8 mouse cellular contexts compared by ENCODE assay signal in genomic region chr11:115514238-115514663, GRCm38 (mm10). TPM values are rescaled to one million over a fixed set of nuclear protein-coding genes. Genes with fewer than 3 reads are reported as not detected.
A peak's percentile ranks its signal among the peaks of the same experiment; 100 is the strongest.
DNase-seq lines count a peak whose midpoint lies in the region; ATAC-seq and TF ChIP-seq lines count a peak whose summit lies in the region.

Jpt1 (minus strand) TSS chr11:115514387.

- no peaks in the 10 kb centered on the region for H3K9me3 ChIP-seq in CH12.LX (replicated peaks; ENCODE audit: low read length)
- no peaks in the 10 kb centered on the region for H3K9me3 ChIP-seq in forebrain, embryonic 11.5 days (ENCODE audit: control insufficient read depth, low read length)
- H3K9me3 ChIP-seq in heart, embryonic 16.5 days (replicated peaks; ENCODE audit: control insufficient read depth, low read length): no peaks in the 10 kb centered on the region
- H3K9me3 ChIP-seq in liver, embryonic 15.5 days (replicated peaks): no peaks in the 10 kb centered on the region
- H3K9me3 ChIP-seq in neural tube, embryonic 12.5 days: no peaks in the 10 kb centered on the region

- H3K79me2 ChIP-seq in CH12.LX (replicated peaks; ENCODE audit: control insufficient read depth, extremely low read depth, insufficient read depth, poor library complexity, severe bottlenecking): peaks cover 49% of the 10 kb centered on the region

- no peak for TF ChIP-seq EP300 in CH12.LX (IDR thresholded peaks at IDR 0.05; ENCODE audit: low read length)

- DNase-seq in CH12.LX (ENCODE audit: extremely low read depth): peak; percentile 99
- peak; percentile 92 for DNase-seq in c-Kit-positive CD71-positive TER-119-negative erythroid progenitor cells, embryonic 14.5 days (ENCODE audit: low read depth)
- DNase-seq in forebrain, embryonic 11.5 days (ENCODE audit: low spot score): peak; percentile 97
- peak; percentile 97 to 98 for DNase-seq in kidney, postnatal 36 days
- DNase-seq in telencephalon, adult 2 months (ENCODE audit: low read depth, low spot score): peak; percentile 92

- in situ Hi-C loops in CH12.LX (cut with MboI; ENCODE audit: low pct_ligation_motif_present, low pct_unique_long_range_greater_than_20kb, low sequenced_read_pairs): no loop called here

- ATAC-seq in forebrain, embryonic 11.5 days (replicated peaks; ENCODE audit: low FRiP score): peak; percentile 98
- peak; percentile 97 for ATAC-seq in heart, embryonic 16.5 days (replicated peaks; ENCODE audit: extremely low read depth, insufficient read depth, low FRiP score)
- ATAC-seq in liver, embryonic 15.5 days (ENCODE audit: insufficient read depth): peak; percentile 82
- peak; percentile 95 for ATAC-seq in neural tube, embryonic 12.5 days (ENCODE audit: low FRiP score, low read depth)

- H3K36me3 ChIP-seq in CH12.LX (replicated peaks in 1 of 2; ENCODE audit: control insufficient read depth in 1 of 2, insufficient read depth in 1 of 2, low read length in 1 of 2): peaks cover 0 to 16% of the 10 kb centered on the region in 2 experiments
- no peaks in the 10 kb centered on the region for H3K36me3 ChIP-seq in forebrain, embryonic 11.5 days (ENCODE audit: control insufficient read depth, insufficient read depth, low read length)
- no peaks in the 10 kb centered on the region for H3K36me3 ChIP-seq in heart, embryonic 16.5 days (ENCODE audit: control insufficient read depth, insufficient read depth)
- no peaks in the 10 kb centered on the region for H3K36me3 ChIP-seq in liver, embryonic 15.5 days (replicated peaks)
- no peaks in the 10 kb centered on the region for H3K36me3 ChIP-seq in neural tube, embryonic 12.5 days

- H3K27me3 ChIP-seq in CH12.LX (replicated peaks): no peaks in the 10 kb centered on the region
- no peaks in the 10 kb centered on the region for H3K27me3 ChIP-seq in forebrain, embryonic 11.5 days (ENCODE audit: control insufficient read depth, insufficient read depth, low read length)
- no peaks in the 10 kb centered on the region for H3K27me3 ChIP-seq in heart, embryonic 16.5 days (ENCODE audit: control insufficient read depth, insufficient read depth, low read length)
- H3K27me3 ChIP-seq in liver, embryonic 15.5 days: no peaks in the 10 kb centered on the region
- no peaks in the 10 kb centered on the region for H3K27me3 ChIP-seq in neural tube, embryonic 12.5 days (replicated peaks)

- TF ChIP-seq CTCF in CH12.LX (conservative IDR thresholded peaks at IDR 0.05 in 1 of 2, IDR thresholded peaks at IDR 0.05 in 1 of 2; ENCODE audit: low read depth in 2 of 2, low read length in 2 of 2): no peak

- H3K4me3 ChIP-seq in CH12.LX (replicated peaks in 1 of 3; ENCODE audit: low read depth in 2 of 3, low read length in 2 of 3, poor library complexity in 1 of 3): peak within 1 kb of the TSS; percentile 84 to 96 (median 96)
- peak within 1 kb of the TSS; percentile 99 for H3K4me3 ChIP-seq in forebrain, embryonic 11.5 days (ENCODE audit: low read depth, low read length)
- peak within 1 kb of the TSS; percentile 93 for H3K4me3 ChIP-seq in heart, embryonic 16.5 days (ENCODE audit: low read length)
- peak within 1 kb of the TSS; percentile 91 for H3K4me3 ChIP-seq in liver, embryonic 15.5 days (replicated peaks)
- peak within 1 kb of the TSS; percentile 95 for H3K4me3 ChIP-seq in neural tube, embryonic 12.5 days

- dilution Hi-C loops in CH12.LX (cut with MboI; ENCODE audit: extremely low pct_ligation_motif_present, extremely low pct_unique_long_range_greater_than_20kb, low sequenced_read_pairs): no loop called here

- peaks cover 24 to 60% of the 10 kb centered on the region in 2 experiments for H3K4me1 ChIP-seq in CH12.LX (ENCODE audit: control insufficient read depth in 1 of 2, insufficient read depth in 2 of 2)
- peaks cover 18% of the 10 kb centered on the region for H3K4me1 ChIP-seq in forebrain, embryonic 11.5 days (replicated peaks; ENCODE audit: control insufficient read depth, insufficient read depth, low read length)
- peaks cover 43% of the 10 kb centered on the region for H3K4me1 ChIP-seq in heart, embryonic 16.5 days (ENCODE audit: control insufficient read depth, insufficient read depth, low read length)
- peaks cover 51% of the 10 kb centered on the region for H3K4me1 ChIP-seq in liver, embryonic 15.5 days (replicated peaks)
- peaks cover 33% of the 10 kb centered on the region for H3K4me1 ChIP-seq in neural tube, embryonic 12.5 days

- peak within 1 kb of the TSS; percentile 99 for H3K4me2 ChIP-seq in CH12.LX (ENCODE audit: insufficient read depth, low read depth, poor library complexity, severe bottlenecking)
- peak within 1 kb of the TSS; percentile 87 for H3K4me2 ChIP-seq in forebrain, embryonic 11.5 days (ENCODE audit: low read depth, low read length, severe bottlenecking)
- H3K4me2 ChIP-seq in heart, embryonic 16.5 days (ENCODE audit: low read depth, low read length): peak within 1 kb of the TSS; percentile 94
- peak within 1 kb of the TSS; percentile 78 for H3K4me2 ChIP-seq in liver, embryonic 15.5 days
- peak within 1 kb of the TSS; percentile 90 for H3K4me2 ChIP-seq in neural tube, embryonic 12.5 days (replicated peaks)

- H3K27ac ChIP-seq in CH12.LX (ENCODE audit: insufficient read depth, low read depth): peak within 1 kb of the TSS; percentile 65
- H3K27ac ChIP-seq in forebrain, embryonic 11.5 days (ENCODE audit: low read depth, low read length): peak within 1 kb of the TSS; percentile 81
- peak within 1 kb of the TSS; percentile 90 for H3K27ac ChIP-seq in heart, embryonic 16.5 days (ENCODE audit: low read length)
- H3K27ac ChIP-seq in liver, embryonic 15.5 days (replicated peaks): peak within 1 kb of the TSS; percentile 89
- peak within 1 kb of the TSS; percentile 58 for H3K27ac ChIP-seq in neural tube, embryonic 12.5 days

- 0% methylated on average over 24 of the region's 24 CpGs for WGBS in forebrain, embryonic 11.5 days
- WGBS in heart, embryonic 16.5 days: 0% methylated on average over 24 of the region's 24 CpGs
- under 1% methylated on average over 24 of the region's 24 CpGs for WGBS in liver, embryonic 15.5 days (ENCODE audit: insufficient replicate concordance)
- under 1% methylated on average over 24 of the region's 24 CpGs for WGBS in neural tube, embryonic 12.5 days

- TF ChIP-seq RAD21 in CH12.LX (IDR thresholded peaks at IDR 0.05; ENCODE audit: low read depth, low read length): no peak

- TF ChIP-seq POLR2A in CH12.LX (IDR thresholded peaks at IDR 0.05; ENCODE audit: low read depth, low read length): peak; percentile 100

- H3K9ac ChIP-seq in CH12.LX (ENCODE audit: insufficient read depth, low read depth): peak within 1 kb of the TSS; percentile 90
- peak within 1 kb of the TSS; percentile 96 for H3K9ac ChIP-seq in forebrain, embryonic 11.5 days (ENCODE audit: low read length)
- H3K9ac ChIP-seq in heart, embryonic 16.5 days (ENCODE audit: low read length): peak within 1 kb of the TSS; percentile 98
- H3K9ac ChIP-seq in liver, embryonic 15.5 days: peak within 1 kb of the TSS; percentile 95
- peak within 1 kb of the TSS; percentile 99 for H3K9ac ChIP-seq in neural tube, embryonic 12.5 days

TF ChIP-seq in CH12.LX, 34 proteins besides CTCF, POLR2A, EP300 and RAD21 (continues in another document):
- TF ChIP-seq ELF1 (IDR thresholded peaks at IDR 0.05; ENCODE audit: low read depth, low read length) (peak; percentile 85), RCOR1 (conservative IDR thresholded peaks at IDR 0.05; ENCODE audit: low read depth, low read length) (peak; percentile 82; the same call in 1 of the 2 replicates), MXI1 (IDR thresholded peaks at IDR 0.05; ENCODE audit: low read depth, low read length) (peak; percentile 97), SIN3A (IDR thresholded peaks at IDR 0.05; ENCODE audit: low read length) (peak; percentile 96), CHD1 (IDR thresholded peaks at IDR 0.05; ENCODE audit: low read depth, low read length) (peak; percentile 55; the same call in 1 of the 2 replicates), NELFE (IDR thresholded peaks at IDR 0.05; ENCODE audit: low read depth, low read length) (peak; percentile 100), JUND (conservative IDR thresholded peaks at IDR 0.05; ENCODE audit: low read depth, low read length) (no peak), USF2 (conservative IDR thresholded peaks at IDR 0.05; ENCODE audit: low read depth, low read length) (no peak), UBTF (IDR thresholded peaks at IDR 0.05; ENCODE audit: low read depth, low read length) (0 out of 2 replicates have a peak, but pooled peaks have one; percentile 25), MAZ (IDR thresholded peaks at IDR 0.05; ENCODE audit: low read depth, low read length) (peak; percentile 68; the same call in 1 of the 2 replicates), POLR2AphosphoS2 (IDR thresholded peaks at IDR 0.05; ENCODE audit: low read depth, low read length) (peak; percentile 99), JUN (IDR thresholded peaks at IDR 0.05; ENCODE audit: insufficient read depth, low read depth, low read length) (no peak; the same call in 1 of the 2 replicates), ZKSCAN1 (IDR thresholded peaks at IDR 0.05; ENCODE audit: borderline replicate concordance, low read depth, low read length) (no peak), USF1 (IDR thresholded peaks at IDR 0.05; ENCODE audit: low read depth, low read length) (no peak), TBP (conservative IDR thresholded peaks at IDR 0.05; ENCODE audit: low read depth, low read length) (peak; percentile 99), MYC (IDR thresholded peaks at IDR 0.05; ENCODE audit: low read depth, low read length) (peak; percentile 73), KAT2A (IDR thresholded peaks at IDR 0.05; ENCODE audit: insufficient replicate concordance, low read length) (peak; percentile 70; the same call in 1 of the 2 replicates), GABPA (IDR thresholded peaks at IDR 0.05; ENCODE audit: insufficient replicate concordance, low read depth, low read length) (no peak), ZC3H11A (IDR thresholded peaks at IDR 0.05; ENCODE audit: low read depth, low read length) (no peak), NRF1 (IDR thresholded peaks at IDR 0.05; ENCODE audit: low read depth, low read length) (peak; percentile 80), CHD2 (IDR thresholded peaks at IDR 0.05; ENCODE audit: low read length) (peak; percentile 99), TCF12 (IDR thresholded peaks at IDR 0.05; ENCODE audit: low read depth, low read length) (peak; percentile 99), E2F4 (IDR thresholded peaks at IDR 0.05; ENCODE audit: insufficient replicate concordance, low read depth, low read length) (peak; percentile 87; the same call in 1 of the 2 replicates)

RNA-seq across cellular contexts. Expression of gene Jpt1, which starts in this region (rescaled TPM):
- 294 and 358 TPM in 2 replicates for total RNA-seq in CH12.LX (2012; rRNA removed)
- total RNA-seq in CH12.LX (2014; rRNA removed): 439 and 448 TPM in 2 replicates
- polyA plus RNA-seq in CH12.LX (2012; ENCODE audit: insufficient read length, low read depth): 432 and 479 TPM in 2 replicates
- polyA plus RNA-seq in forebrain, embryonic 11.5 days (2014; fragmentation: Nextera tagmentation; extraction: Ambion mirVana): 961 and 989 TPM in 2 replicates
- polyA plus RNA-seq in heart, embryonic 16.5 days (2015; fragmentation: Nextera tagmentation; extraction: Ambion mirVana): 523 and 525 TPM in 2 replicates
- 233 and 234 TPM in 2 replicates for polyA plus RNA-seq in liver, embryonic 15.5 days (2015; fragmentation: Nextera tagmentation; extraction: Ambion mirVana)
- polyA plus RNA-seq in neural tube, embryonic 12.5 days (2016; fragmentation: Nextera tagmentation; extraction: Ambion mirVana): 999 and 1,042 TPM in 2 replicates

Comparison
In these comparisons a context has a peak if more than half of its experiments do, and no peak if none do; other contexts are left out.
1. Peak in every context shown above with its lines: DNase-seq, ATAC-seq, H3K4me3 ChIP-seq and H3K27ac ChIP-seq.